In the genomic region with DNA sequence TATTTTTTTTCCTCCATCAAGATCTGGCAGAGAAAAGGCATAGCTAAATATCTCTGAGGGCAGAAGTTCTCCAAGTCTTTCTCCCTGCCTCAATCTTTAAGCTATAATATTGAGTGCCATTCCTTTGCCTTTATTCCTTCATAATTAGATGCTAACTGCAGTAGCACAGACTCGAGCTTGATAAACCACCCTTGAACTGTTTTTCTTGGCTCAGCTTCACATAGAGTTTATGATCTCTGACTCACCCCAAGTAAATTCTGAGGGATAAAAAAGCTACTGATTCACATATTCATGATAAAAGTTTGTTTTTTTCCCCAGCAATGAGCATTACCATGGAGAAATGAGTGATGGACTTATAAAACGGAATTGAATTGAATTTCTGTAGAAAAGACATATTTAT, we compare ENCODE assay signal across 6 mouse cellular contexts.
"Had no signal": no experiment of that assay in that cellular context is flagged by ENCODE, and none has a peak within 500 bp of the region (broad histone marks: within the 10 kb centered on the region; RNA-seq: fewer than 3 reads in every experiment).

No protein-coding gene starts in this region.

- DNase-seq: liver; liver, embryonic 13.5 days; liver, postnatal 0 days; right cerebral cortex, postnatal 14 days; thymus, adult 2 months; thymus, postnatal 36 days had no signal
